Mouse (Mus musculus) liver, embryonic 14.5 days (tissue): Measurements from ENCODE around the gene Sik2.

Experiments
- CTCF ChIP-seq: IDR thresholded peaks from 2 replicates; pipeline ENCODE4 v1.5.1; 2016; ENCODE audit warnings: antibody characterized with exemption, low read depth, control low read depth
- EP300 ChIP-seq: IDR thresholded peaks from 2 replicates; pipeline ENCODE4 v1.6.1; 2016; ENCODE audit warnings: antibody characterized with exemption, low read depth

- no peak for TF ChIP-seq CTCF
- no peak for TF ChIP-seq EP300
These were observed 96.9 kb downstream of the Sik2 start for GRCm38 (mm10) chr9:50911861-50912515.
